Mouse (Mus musculus): ENCODE data around the gene Gm12830. TPM values are rescaled to one million over a fixed set of nuclear protein-coding genes. Genes with fewer than 3 reads are reported as not detected.

The Gm12830 gene
- polyA plus RNA-seq, 1 experiment from 2014 or later = not detected

- H3K4me3 ChIP-seq (ENCODE audit: low read depth, low read length) = no peak overlapping the region
- H3K27ac ChIP-seq (ENCODE audit: low read depth, low read length) = no peak overlapping the region
- DNase-seq (ENCODE audit: low spot score) (peak; percentile 25), ATAC-seq (ENCODE audit: low FRiP score) (no peak)
- H3K27me3 ChIP-seq (ENCODE audit: control insufficient read depth, insufficient read depth, low read length) = no peaks in the 10 kb centered on the region
- H3K9ac ChIP-seq (ENCODE audit: low read depth, low read length) = no peak overlapping the region
- H3K4me2 ChIP-seq (replicated peaks; ENCODE audit: low read depth, low read length) = no peak overlapping the region
- no peaks in the 10 kb centered on the region for H3K4me1 ChIP-seq (replicated peaks; ENCODE audit: control insufficient read depth, insufficient read depth, low read length)
- no peaks in the 10 kb centered on the region for H3K9me3 ChIP-seq (ENCODE audit: control insufficient read depth, low read length)
- no peaks in the 10 kb centered on the region for H3K36me3 ChIP-seq (ENCODE audit: control insufficient read depth, insufficient read depth, low read length)
- 47% methylated on average over 11 of the region's 11 CpGs for WGBS
Observed at GRCm38 (mm10) chr4:114869765-114870490, 48.4 kb downstream of the Gm12830 start.

GRCm38 (mm10) chr4:114876441-114876972 is 55.0 kb downstream of the Gm12830 start:
- no peak for ATAC-seq (ENCODE audit: low FRiP score)
- H3K4me3 ChIP-seq (ENCODE audit: low read depth, low read length) = no peak overlapping the region
- H3K27ac ChIP-seq (ENCODE audit: low read depth, low read length) = no peak overlapping the region
- WGBS = 39% methylated on average over 8 of the region's 8 CpGs
- H3K9ac ChIP-seq (ENCODE audit: low read depth, low read length) = no peak overlapping the region
- no peak for DNase-seq (ENCODE audit: low spot score)
- no peak overlapping the region for H3K4me2 ChIP-seq (replicated peaks; ENCODE audit: low read depth, low read length)
- no peaks in the 10 kb centered on the region for H3K9me3 ChIP-seq (ENCODE audit: control insufficient read depth, low read length)
- H3K36me3 ChIP-seq (ENCODE audit: control insufficient read depth, insufficient read depth, low read length) = no peaks in the 10 kb centered on the region
- H3K27me3 ChIP-seq (ENCODE audit: control insufficient read depth, insufficient read depth, low read length) = no peaks in the 10 kb centered on the region
- H3K4me1 ChIP-seq (replicated peaks; ENCODE audit: control insufficient read depth, insufficient read depth, low read length) = no peaks in the 10 kb centered on the region

GRCm38 (mm10) chr4:114882232-114882631 is 60.7 kb downstream of the Gm12830 start:
- no peak for ATAC-seq (ENCODE audit: low FRiP score)
- Histone ChIP-seq H3K4me2 (replicated peaks; ENCODE audit: low read depth, low read length) (no peak overlapping the region), H3K27ac (ENCODE audit: low read depth, low read length) (no peak overlapping the region), H3K36me3 (ENCODE audit: control insufficient read depth, insufficient read depth, low read length) (no peaks in the 10 kb centered on the region), H3K4me3 (ENCODE audit: low read depth, low read length) (no peak overlapping the region), H3K9me3 (ENCODE audit: control insufficient read depth, low read length) (no peaks in the 10 kb centered on the region), H3K27me3 (ENCODE audit: control insufficient read depth, insufficient read depth, low read length) (no peaks in the 10 kb centered on the region), H3K9ac (ENCODE audit: low read depth, low read length) (no peak overlapping the region), H3K4me1 (replicated peaks; ENCODE audit: control insufficient read depth, insufficient read depth, low read length) (no peaks in the 10 kb centered on the region)
- WGBS = 90% methylated on average over 1 of the region's 1 CpGs
- no peak for DNase-seq (ENCODE audit: low spot score)

GRCm38 (mm10) chr4:114897853-114898252 is 76.3 kb downstream of the Gm12830 start:
- H3K4me1 ChIP-seq (replicated peaks; ENCODE audit: control insufficient read depth, insufficient read depth, low read length) = no peaks in the 10 kb centered on the region
- DNase-seq (ENCODE audit: low spot score) (peak; percentile 38), ATAC-seq (ENCODE audit: low FRiP score) (no peak)
- no peak overlapping the region for H3K4me3 ChIP-seq (ENCODE audit: low read depth, low read length)
- no peaks in the 10 kb centered on the region for H3K9me3 ChIP-seq (ENCODE audit: control insufficient read depth, low read length)
- H3K4me2 ChIP-seq (replicated peaks; ENCODE audit: low read depth, low read length) = no peak overlapping the region
- H3K27me3 ChIP-seq (ENCODE audit: control insufficient read depth, insufficient read depth, low read length) = peaks cover 56% of the 10 kb centered on the region
- 24% methylated on average over 4 of the region's 4 CpGs for WGBS
- H3K9ac ChIP-seq (ENCODE audit: low read depth, low read length) = no peak overlapping the region
- H3K36me3 ChIP-seq (ENCODE audit: control insufficient read depth, insufficient read depth, low read length) = no peaks in the 10 kb centered on the region
- no peak overlapping the region for H3K27ac ChIP-seq (ENCODE audit: low read depth, low read length)

- ATAC-seq (ENCODE audit: low FRiP score) (no peak), DNase-seq (ENCODE audit: low spot score) (peak; percentile 31)
- Histone ChIP-seq H3K36me3 (ENCODE audit: control insufficient read depth, insufficient read depth, low read length) (no peaks in the 10 kb centered on the region), H3K9me3 (ENCODE audit: control insufficient read depth, low read length) (no peaks in the 10 kb centered on the region), H3K4me2 (replicated peaks; ENCODE audit: low read depth, low read length) (no peak overlapping the region), H3K27ac (ENCODE audit: low read depth, low read length) (no peak overlapping the region), H3K4me1 (replicated peaks; ENCODE audit: control insufficient read depth, insufficient read depth, low read length) (no peaks in the 10 kb centered on the region), H3K9ac (ENCODE audit: low read depth, low read length) (no peak overlapping the region), H3K4me3 (ENCODE audit: low read depth, low read length) (no peak overlapping the region), H3K27me3 (ENCODE audit: control insufficient read depth, insufficient read depth, low read length) (peaks cover 75% of the 10 kb centered on the region)
- 8% methylated on average over 3 of the region's 3 CpGs for WGBS
Observed at GRCm38 (mm10) chr4:114899885-114900284, 78.4 kb downstream of the Gm12830 start.

- no peak overlapping the region for H3K27ac ChIP-seq (ENCODE audit: low read depth, low read length)
- ATAC-seq (ENCODE audit: low FRiP score) = no peak
- H3K4me2 ChIP-seq (replicated peaks; ENCODE audit: low read depth, low read length) = no peak overlapping the region
Observed at GRCm38 (mm10) chr4:114900866-114901642, 79.5 kb downstream of the Gm12830 start.

GRCm38 (mm10) chr4:114901643-114902351 is 80.3 kb downstream of the Gm12830 start:
- no peak overlapping the region for H3K27ac ChIP-seq (ENCODE audit: low read depth, low read length)

More at GRCm38 (mm10) chr4:114900866-114901642, 79.5 kb downstream of the Gm12830 start:
- WGBS = 1% methylated on average over 33 of the region's 33 CpGs
- no peak overlapping the region for H3K9ac ChIP-seq (ENCODE audit: low read depth, low read length)
- no peak overlapping the region for H3K4me3 ChIP-seq (ENCODE audit: low read depth, low read length)
- DNase-seq (ENCODE audit: low spot score) = peak; percentile 57
- H3K27me3 ChIP-seq (ENCODE audit: control insufficient read depth, insufficient read depth, low read length) = peaks cover 87% of the 10 kb centered on the region
- H3K9me3 ChIP-seq (ENCODE audit: control insufficient read depth, low read length) = no peaks in the 10 kb centered on the region
- no peaks in the 10 kb centered on the region for H3K36me3 ChIP-seq (ENCODE audit: control insufficient read depth, insufficient read depth, low read length)
- H3K4me1 ChIP-seq (replicated peaks; ENCODE audit: control insufficient read depth, insufficient read depth, low read length) = no peaks in the 10 kb centered on the region

GRCm38 (mm10) chr4:114902641-114903421 is 81.3 kb downstream of the Gm12830 start:
- H3K27ac ChIP-seq (ENCODE audit: low read depth, low read length) = no peak overlapping the region
- ATAC-seq (ENCODE audit: low FRiP score) (peak; percentile 28), DNase-seq (ENCODE audit: low spot score) (peak; percentile 73)
- H3K4me3 ChIP-seq (ENCODE audit: low read depth, low read length) = peak overlapping the region; percentile 14
- WGBS = under 1% methylated on average over 39 of the region's 39 CpGs
- no peaks in the 10 kb centered on the region for H3K36me3 ChIP-seq (ENCODE audit: control insufficient read depth, insufficient read depth, low read length)
- H3K4me1 ChIP-seq (replicated peaks; ENCODE audit: control insufficient read depth, insufficient read depth, low read length) = no peaks in the 10 kb centered on the region; the same call in none of the 2 replicates
- H3K27me3 ChIP-seq (ENCODE audit: control insufficient read depth, insufficient read depth, low read length) = peaks cover 94% of the 10 kb centered on the region
- H3K9ac ChIP-seq (ENCODE audit: low read depth, low read length) = no peak overlapping the region
- H3K9me3 ChIP-seq (ENCODE audit: control insufficient read depth, low read length) = no peaks in the 10 kb centered on the region
- peak overlapping the region; percentile 17; the same call in 1 of the 2 replicates for H3K4me2 ChIP-seq (replicated peaks; ENCODE audit: low read depth, low read length)

More at GRCm38 (mm10) chr4:114901643-114902351, 80.3 kb downstream of the Gm12830 start:
- no peaks in the 10 kb centered on the region for H3K36me3 ChIP-seq (ENCODE audit: control insufficient read depth, insufficient read depth, low read length)
- H3K4me1 ChIP-seq (replicated peaks; ENCODE audit: control insufficient read depth, insufficient read depth, low read length) = no peaks in the 10 kb centered on the region
- H3K9ac ChIP-seq (ENCODE audit: low read depth, low read length) = no peak overlapping the region
- peak overlapping the region; percentile 6 for H3K4me3 ChIP-seq (ENCODE audit: low read depth, low read length)
- ATAC-seq (ENCODE audit: low FRiP score) = peak; percentile 45; the same call in 1 of the 2 replicates
- H3K9me3 ChIP-seq (ENCODE audit: control insufficient read depth, low read length) = no peaks in the 10 kb centered on the region
- DNase-seq (ENCODE audit: low spot score) = peak; percentile 72
- H3K4me2 ChIP-seq (replicated peaks; ENCODE audit: low read depth, low read length) = peak overlapping the region; percentile 17
- H3K27me3 ChIP-seq (ENCODE audit: control insufficient read depth, insufficient read depth, low read length) = peaks cover 92% of the 10 kb centered on the region
- under 1% methylated on average over 42 of the region's 42 CpGs for WGBS

Measured in hindbrain, embryonic 11.5 days (tissue).